Mouse (Mus musculus) myocyte (in vitro differentiated cells): ENCODE data around the gene Ift43.
A peak's percentile ranks its signal among the peaks of the same experiment; 100 is the strongest.

Experiments used
- CEBPB ChIP-seq: IDR thresholded peaks from 2 replicates; pipeline ENCODE4 v1.6.1; 2011; ENCODE audit warnings: mild to moderate bottlenecking, moderate library complexity; ENCODE audit not compliant: poor library complexity, insufficient read depth, severe bottlenecking
- E2F4 ChIP-seq: IDR thresholded peaks from one replicate; pipeline ENCODE4 v1.6.1; 2011; ENCODE audit warnings: mild to moderate bottlenecking, control low read depth, moderate library complexity; ENCODE audit not compliant: insufficient read depth
- MAX ChIP-seq: IDR thresholded peaks from one replicate; pipeline ENCODE4 v1.6.1; 2011; ENCODE audit warnings: low read depth, mild to moderate bottlenecking, control low read depth
- MYOD1 ChIP-seq, 3 experiments: IDR thresholded peaks; one replicate each; pipeline ENCODE4 v1.6.1; 2011; ENCODE audit warnings: control low read depth in 2 of 3, low read depth in 2 of 3, mild to moderate bottlenecking in 2 of 3, moderate library complexity in 1 of 3; ENCODE audit not compliant: insufficient read length in 2 of 3, control insufficient read depth in 1 of 3
- POLR2A ChIP-seq: IDR thresholded peaks from one replicate; pipeline ENCODE4 v1.6.1; 2011; ENCODE audit warnings: low read depth, mild to moderate bottlenecking, control low read depth, moderate library complexity; ENCODE audit not compliant: insufficient read length
- POLR2AphosphoS2 ChIP-seq: IDR thresholded peaks from one replicate; pipeline ENCODE4 v1.6.1; 2011; ENCODE audit warnings: low read depth, control low read depth; ENCODE audit not compliant: insufficient read length
- REST ChIP-seq: IDR thresholded peaks from one replicate; pipeline ENCODE4 v1.6.1; 2011; ENCODE audit warnings: mild to moderate bottlenecking, control low read depth, moderate library complexity; ENCODE audit not compliant: insufficient read depth, insufficient read length
- TCF12 ChIP-seq: IDR thresholded peaks from one replicate; pipeline ENCODE4 v1.6.1; 2011; ENCODE audit warnings: mild to moderate bottlenecking, control low read depth; ENCODE audit not compliant: poor library complexity, insufficient read depth, severe bottlenecking
- USF1 ChIP-seq: IDR thresholded peaks from one replicate; pipeline ENCODE4 v1.6.1; 2011; ENCODE audit warnings: low read depth, mild to moderate bottlenecking, control low read depth, moderate library complexity

DNA sequence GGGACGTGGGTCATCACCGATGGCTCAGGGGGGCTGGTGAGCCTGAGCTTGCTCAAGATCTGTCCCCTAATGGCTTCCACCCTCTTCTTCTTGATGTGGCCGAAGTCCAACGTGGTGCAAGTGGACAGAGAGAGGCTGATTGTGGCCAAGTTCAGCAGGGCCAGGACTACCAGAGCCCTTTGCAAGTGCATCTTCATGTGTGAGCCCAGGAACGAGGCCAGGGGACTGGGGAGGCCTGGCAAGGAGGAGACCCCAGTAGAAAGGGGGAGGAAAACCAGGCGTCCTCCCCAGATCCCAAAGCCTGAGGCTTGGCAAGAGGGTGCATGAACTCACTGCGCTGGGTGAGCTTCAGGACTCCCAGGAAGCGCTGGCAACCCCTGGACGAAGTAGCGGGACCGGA lies 4.6 kb upstream of the Ift43 start:
- no peak for TF ChIP-seq MYOD1 (IDR thresholded peaks at IDR 0.05; ENCODE audit: control insufficient read depth in 1 of 3, insufficient read length in 2 of 3, low read depth in 2 of 3)
- TF ChIP-seq POLR2A, result peak; percentile 44
- no peak for TF ChIP-seq E2F4
- TF ChIP-seq USF1, result no peak
- TF ChIP-seq TCF12, result no peak
- no peak for TF ChIP-seq REST
- TF ChIP-seq MAX, result no peak
- peak; percentile 11 for TF ChIP-seq POLR2AphosphoS2
- no peak for TF ChIP-seq CEBPB
